Mouse (Mus musculus) kidney, postnatal 0 days (tissue): Measurements from ENCODE around the gene Gm21974. TPM values are rescaled to one million over a fixed set of nuclear protein-coding genes. Genes with fewer than 3 reads are reported as not detected.
"Not testable (repeated sequence)": the region's sequence is repeated elsewhere in the genome, so short reads cannot be mapped to it uniquely, and the experiment has no call there.

Experiments
- ATAC-seq: fragments of 200-750 bp; cut with Nextera tagmentation; replicated peaks from 2 replicates; pipeline ENCODE4 v1.8.0; 2017; ENCODE audit warnings: low read depth, moderate number of reproducible peaks, moderate TSS enrichment, moderate library complexity; ENCODE audit not compliant: low FRiP score
- DNase-seq: peaks from one replicate; pipeline ENCODE4 v3.0.0-alpha.2; 2016; ENCODE audit warnings: low spot score
- H3K27ac ChIP-seq: fragments of 300-500 bp; sonication (generic); 2 replicates; pipeline ENCODE4 v1.5.1; 2014; ENCODE audit warnings: mild to moderate bottlenecking
- H3K27me3 ChIP-seq: fragments of 300-500 bp; sonication (generic); 2 replicates; pipeline ENCODE4 v1.6.1; 2014; ENCODE audit warnings: low read length, mixed read lengths; ENCODE audit not compliant: insufficient read depth
- H3K36me3 ChIP-seq: fragments of 300-500 bp; sonication (generic); 2 replicates; pipeline ENCODE4 v1.6.1; 2014; ENCODE audit warnings: low read length, mixed read lengths; ENCODE audit not compliant: insufficient read depth
- H3K4me1 ChIP-seq: fragments of 300-500 bp; sonication (generic); replicated peaks from 2 replicates; pipeline ENCODE4 v1.6.1; 2014; ENCODE audit warnings: antibody characterized with exemption, low read length, mixed read lengths; ENCODE audit not compliant: insufficient read depth
- H3K4me2 ChIP-seq: fragments of 300-500 bp; sonication (generic); 2 replicates; pipeline ENCODE4 v1.6.1; 2014; ENCODE audit warnings: mild to moderate bottlenecking, low read length, moderate library complexity, mixed read lengths
- H3K4me3 ChIP-seq: fragments of 300-500 bp; sonication (generic); replicated peaks from 2 replicates; pipeline ENCODE4 v1.5.1; 2014; ENCODE audit warnings: low read depth, low read length
- H3K9ac ChIP-seq: fragments of 300-500 bp; sonication (generic); 2 replicates; pipeline ENCODE4 v1.6.1; 2014; ENCODE audit warnings: low read depth, low read length
- H3K9me3 ChIP-seq: fragments of 300-500 bp; sonication (generic); replicated peaks from 2 replicates; pipeline ENCODE4 v1.6.1; 2016; ENCODE audit warnings: low read length, inconsistent platforms, mixed read lengths
- CTCF ChIP-seq: IDR thresholded peaks from 2 replicates; pipeline ENCODE4 v1.5.1; 2016; ENCODE audit warnings: antibody characterized with exemption, low read depth, mild to moderate bottlenecking, moderate library complexity
- WGBS: fragments of 180-500 bp; shearing (Covaris S2); extraction: QIAGEN DNeasy Blood & Tissue Kit; methylation state at CpG from one replicate; pipeline ENCODE4 v1.1.7; 2014; 5-methylcytosine and 5-hydroxymethylcytosine counted together
- polyA plus RNA-seq: library from polyadenylated mRNA; unstranded; fragments of >200 nt; fragmentation: Nextera tagmentation; extraction: Ambion mirVana; gene quantifications from 2 replicates; pipeline ENCODE4 v1.2.1, GENCODE M21; 2015

Gene Gm21974
- polyA plus RNA-seq, 1 experiment from 2014 or later: not detected

GRCm38 (mm10) chr7:127840886-127841285 lies 54.4 kb downstream of the Gm21974 start:
- Histone ChIP-seq H3K36me3 (0 out of 2 replicates have a peak, but pooled peaks cover 13% of the 10 kb centered on the region), H3K9me3 (no peaks in the 10 kb centered on the region), H3K4me1 (no peaks in the 10 kb centered on the region), H3K4me2 (peak overlapping the region; percentile 95), H3K4me3 (peak overlapping the region; percentile 82), H3K27ac (peak overlapping the region; percentile 84), H3K27me3 (no peaks in the 10 kb centered on the region), H3K9ac (peak overlapping the region; percentile 74)
- ATAC-seq (peak; percentile 44), DNase-seq (peak; percentile 37)
- no peak for TF ChIP-seq CTCF
- WGBS: 3% methylated on average over 15 of the region's 15 CpGs

GRCm38 (mm10) chr7:127840031-127840430 lies 55.2 kb downstream of the Gm21974 start:
- H3K4me2 ChIP-seq, H3K9ac ChIP-seq, H3K4me3 ChIP-seq, H3K9me3 ChIP-seq, H3K27me3 ChIP-seq, DNase-seq, H3K27ac ChIP-seq, H3K4me1 ChIP-seq, ATAC-seq: not testable (repeated sequence)
- 0 out of 2 replicates have a peak, but pooled peaks have one; percentile 16 for TF ChIP-seq CTCF
- 93% methylated on average over 2 of the region's 2 CpGs for WGBS
- 0 out of 2 replicates have a peak, but pooled peaks cover 13% of the 10 kb centered on the region for H3K36me3 ChIP-seq

- H3K9me3 ChIP-seq, H3K27ac ChIP-seq, H3K4me3 ChIP-seq, H3K4me2 ChIP-seq, H3K9ac ChIP-seq, H3K27me3 ChIP-seq, ATAC-seq, DNase-seq, H3K36me3 ChIP-seq, H3K4me1 ChIP-seq: not testable (repeated sequence)
- WGBS: 72% methylated on average over 4 of the region's 4 CpGs
These were observed 57.4 kb downstream of the Gm21974 start for GRCm38 (mm10) chr7:127837878-127838277.

- DNase-seq (no peak), ATAC-seq (no peak)
- TF ChIP-seq CTCF: no peak
- 94% methylated on average over 5 of the region's 5 CpGs for WGBS
- H3K27ac ChIP-seq: no peak overlapping the region
- H3K4me2 ChIP-seq: no peak overlapping the region
- H3K4me3 ChIP-seq: no peak overlapping the region
- H3K9ac ChIP-seq: no peak overlapping the region
- no peaks in the 10 kb centered on the region for H3K9me3 ChIP-seq
- no peaks in the 10 kb centered on the region for H3K36me3 ChIP-seq
- H3K4me1 ChIP-seq: no peaks in the 10 kb centered on the region
- no peaks in the 10 kb centered on the region for H3K27me3 ChIP-seq
These were observed 57.8 kb downstream of the Gm21974 start for GRCm38 (mm10) chr7:127837473-127837872.

Other genes starting within 250 kb of the Gm21974 start
- gene Bcl7c, start 186.5 kb downstream of the Gm21974 start, polyA plus RNA-seq: 56.1 and 70.9 TPM in 2 replicates
- gene Ctf1, start 182.7 kb downstream of the Gm21974 start, polyA plus RNA-seq: 14.5 and 15.9 TPM in 2 replicates
- gene Ctf2, start 163.3 kb downstream of the Gm21974 start, polyA plus RNA-seq: 0.08 TPM in 1 of 2 replicates, not detected in the other
- gene Fbxl19, start 150.9 kb downstream of the Gm21974 start, polyA plus RNA-seq: 2.8 and 3.5 TPM in 2 replicates
- gene Orai3, start 125.6 kb downstream of the Gm21974 start, polyA plus RNA-seq: 27.2 and 30.1 TPM in 2 replicates
- gene Setd1a, start 118.8 kb downstream of the Gm21974 start, polyA plus RNA-seq: 15.6 and 17.9 TPM in 2 replicates
- not detected in 2 replicates for gene Gm49388, start 109.8 kb downstream of the Gm21974 start, polyA plus RNA-seq
- gene Hsd3b7, start 94.8 kb downstream of the Gm21974 start, polyA plus RNA-seq: 28.3 and 28.8 TPM in 2 replicates
- gene Stx4a, start 71.2 kb downstream of the Gm21974 start, polyA plus RNA-seq: 39.1 and 42.6 TPM in 2 replicates
- 1.1 and 1.6 TPM in 2 replicates for gene Stx1b, start 70.9 kb downstream of the Gm21974 start, polyA plus RNA-seq
- 7.4 and 7.5 TPM in 2 replicates for gene Zfp646, start 19.2 kb downstream of the Gm21974 start, polyA plus RNA-seq
- 12.5 and 13.3 TPM in 2 replicates for gene Zfp668, start 18.6 kb downstream of the Gm21974 start, polyA plus RNA-seq
- 8.8 and 9.3 TPM in 2 replicates for gene Prss53, start 4.5 kb downstream of the Gm21974 start, polyA plus RNA-seq
- 162 and 165 TPM in 2 replicates for gene Vkorc1, start 163 bp upstream of the Gm21974 start, polyA plus RNA-seq
- 120 and 125 TPM in 2 replicates for gene Bckdk, start 8.6 kb upstream of the Gm21974 start, polyA plus RNA-seq
- 30.9 and 32.2 TPM in 2 replicates for gene Kat8, start 17.1 kb upstream of the Gm21974 start, polyA plus RNA-seq
- 125 and 139 TPM in 2 replicates for gene Prss8, start 34.6 kb upstream of the Gm21974 start, polyA plus RNA-seq
- 11.7 and 13.0 TPM in 2 replicates for gene Prss36, start 51.3 kb upstream of the Gm21974 start, polyA plus RNA-seq
- 262 and 271 TPM in 2 replicates for gene Fus, start 72.0 kb upstream of the Gm21974 start, polyA plus RNA-seq
- 77.5 and 85.2 TPM in 2 replicates for gene Pycard, start 98.4 kb upstream of the Gm21974 start, polyA plus RNA-seq
- gene Trim72, start 108.5 kb upstream of the Gm21974 start, polyA plus RNA-seq: 0.11 TPM in 1 of 2 replicates, not detected in the other
- 0.66 and 0.79 TPM in 2 replicates for gene Itgam, start 167.2 kb upstream of the Gm21974 start, polyA plus RNA-seq
- gene Gm49368, start 167.2 kb upstream of the Gm21974 start, polyA plus RNA-seq: 0.03 TPM in 1 of 2 replicates, not detected in the other
- gene Itgax, start 234.1 kb upstream of the Gm21974 start, polyA plus RNA-seq: 0.07 and 0.17 TPM in 2 replicates